Comparison of ENCODE assay signal across 9 mouse cellular contexts in the genomic region with DNA sequence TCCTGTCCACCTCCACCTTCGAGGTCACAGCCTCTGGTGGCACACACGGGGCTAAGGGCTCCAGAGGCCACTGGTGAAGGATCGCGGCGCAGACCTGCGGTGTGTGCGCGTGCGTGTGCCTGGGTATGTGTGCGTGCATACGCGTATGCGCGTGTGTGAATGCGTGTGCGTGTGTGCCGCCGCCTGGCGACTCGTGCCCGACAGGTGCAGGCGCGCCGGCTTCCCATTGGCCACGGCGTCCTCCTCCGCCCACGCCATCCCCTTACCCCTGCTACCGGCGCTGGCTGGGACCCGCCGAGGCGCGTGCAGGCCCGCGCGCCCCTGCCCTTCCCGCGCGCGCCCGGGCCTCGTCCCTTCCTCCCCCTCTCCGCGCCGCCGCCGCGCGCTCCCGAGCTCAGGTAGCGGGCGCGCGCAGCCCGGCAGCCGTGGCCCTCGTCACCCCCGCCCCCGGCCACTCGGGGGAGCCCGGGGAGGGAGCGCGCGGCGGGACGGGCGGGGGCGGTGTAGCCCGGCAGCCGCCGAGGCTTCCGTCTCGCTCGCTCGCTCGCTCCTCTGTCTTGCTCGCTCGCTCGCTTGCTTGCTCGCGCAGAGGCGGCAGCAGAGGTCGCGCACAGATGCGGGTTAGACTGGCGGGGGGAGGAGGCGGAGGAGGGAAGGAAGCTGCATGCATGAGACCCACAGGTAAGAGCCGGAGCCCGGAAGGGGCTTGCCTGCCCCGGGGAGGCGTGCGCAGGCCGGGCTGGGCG. TPM values are rescaled to one million over a fixed set of nuclear protein-coding genes. Genes with fewer than 3 reads are reported as not detected.
DNase-seq lines count a peak whose midpoint lies in the region; ATAC-seq and TF ChIP-seq lines count a peak whose summit lies in the region.
"Had no signal": no experiment of that assay in that cellular context is flagged by ENCODE, and none has a peak within 500 bp of the region (broad histone marks: within the 10 kb centered on the region; RNA-seq: fewer than 3 reads in every experiment).

A gene (plus strand): TSS at position 145 of the 746 bp plus-strand sequence.

- intact Hi-C loops in left cerebral cortex, postnatal 10 days (cut with DNase I) = loop anchor here (10.0 kb wide), 1 partner anchor 199 kb away; a partner anchor contains a TSS

- no peaks in the 10 kb centered on the region for H3K27me3 ChIP-seq in Patski
- H3K27me3 ChIP-seq in megakaryocyte, embryonic 14.5 days (replicated peaks) = peaks cover 63% of the 10 kb centered on the region

- peak; percentile 60 for TF ChIP-seq CTCF in Patski (IDR thresholded peaks at IDR 0.05)

- peaks cover 13% of the 10 kb centered on the region for H3K4me1 ChIP-seq in megakaryocyte, embryonic 14.5 days

- peak within 1 kb of the TSS; percentile 90 for H3K4me3 ChIP-seq in megakaryocyte, embryonic 14.5 days (replicated peaks)

- DNase-seq in Patski (ENCODE audit: low read depth, low spot score) = no peak
- peak; percentile 89 to 95 for DNase-seq in cerebellum, adult 18-20 months
- DNase-seq in forelimb bud, embryonic 11.5 days (ENCODE audit: low read depth, low spot score) = peak; percentile 58
- DNase-seq in left cerebral cortex, postnatal 10 days (ENCODE audit: extremely low spot score in 1 of 2, low spot score in 2 of 2) = peak; percentile 83 to 91
- peak; percentile 93 for DNase-seq in right cerebral cortex, postnatal 14 days
- DNase-seq in adipocyte (ENCODE audit: low spot score) = no peak

- POLR2A ChIA-PET in Patski (lab: Charles Lee) = no interaction called here

- peak; percentile 72 for ATAC-seq in Patski
- ATAC-seq in inflammation-experienced regulatory T-cells, adult 6 months = peak; percentile 88

- in situ Hi-C loops in Patski (cut with MboI; ENCODE audit: low pct_unique_long_range_greater_than_20kb) = no loop called here

- no peaks in the 10 kb centered on the region for H3K36me3 ChIP-seq in megakaryocyte, embryonic 14.5 days (replicated peaks; ENCODE audit: low read length)

- peaks cover 20% of the 10 kb centered on the region for H3K9me3 ChIP-seq in megakaryocyte, embryonic 14.5 days

- CTCF ChIA-PET in Patski (lab: Charles Lee) = interaction anchor here (0.8 to 1.4 kb wide), 5 partner anchors 14 to 65 kb away, joined by 3 to 5 read pairs (median 3); no protein-coding TSS in a partner anchor

RNA-seq across cellular contexts. Expression of the gene that starts here (rescaled TPM):
- 21.5 TPM for polyA plus RNA-seq in Patski (2021)
- polyA plus RNA-seq in inflammation-experienced regulatory T-cells, adult 6 months (2017; shearing (Covaris generic)) = 1 to 10 TPM in 2 of 3 experiments, not detected in 1; 3.9 to 5.5 TPM
- total RNA-seq in left cerebral cortex, postnatal 10 days (2021) = 10 to 100 TPM; 75.2 to 78.9 TPM
- polyA plus RNA-seq in megakaryocyte, embryonic 14.5 days (2012; ENCODE audit: insufficient read depth, low replicate concordance) = 1.00 TPM in 1 of 2 replicates, not detected in the other
- polyA plus RNA-seq: macrophage had no signal

Comparison
In these comparisons a context has a peak if more than half of its experiments do, and no peak if none do; other contexts are left out.
1. DNase-seq: peak in cerebellum, adult 18-20 months (2 of 2), forelimb bud, embryonic 11.5 days (single experiment), left cerebral cortex, postnatal 10 days (2 of 2) and right cerebral cortex, postnatal 14 days (single experiment); none in Patski (single experiment) and adipocyte (single experiment).